In the genomic region with DNA sequence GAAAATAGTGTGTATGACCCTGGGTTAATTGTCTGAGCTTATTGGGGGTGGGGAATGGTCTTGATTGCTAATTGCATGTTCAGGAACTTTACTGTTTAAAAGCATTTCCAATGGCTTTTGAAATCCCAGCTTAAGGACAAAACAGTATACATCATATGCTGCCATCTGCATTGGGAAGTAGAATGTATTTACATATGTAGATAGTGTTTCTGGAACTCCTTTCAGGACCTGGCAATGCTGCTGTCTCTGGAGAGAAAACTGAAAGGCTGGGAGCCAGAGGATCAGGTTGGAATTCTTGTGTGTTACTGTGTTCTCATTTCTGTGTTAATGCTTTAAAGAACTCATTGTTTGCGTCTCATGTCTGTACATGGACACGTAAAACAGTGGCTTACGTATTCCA, we compare ENCODE assay signal across 27 mouse cellular contexts. TPM values are rescaled to one million over a fixed set of nuclear protein-coding genes. Genes with fewer than 3 reads are reported as not detected.
DNase-seq lines count a peak whose midpoint lies in the region; ATAC-seq and TF ChIP-seq lines count a peak whose summit lies in the region.
"Had no signal": no experiment of that assay in that cellular context is flagged by ENCODE, and none has a peak within 500 bp of the region (broad histone marks: within the 10 kb centered on the region; RNA-seq: fewer than 3 reads in every experiment).

No protein-coding gene starts in this region.

- H3K4me3 ChIP-seq in gastrocnemius, adult 2 months: no peak overlapping the region
- no peak overlapping the region for H3K4me3 ChIP-seq in lung, embryonic 16.5 days (ENCODE audit: low read length)
- no peak overlapping the region for H3K4me3 ChIP-seq in lung, adult 2 months (replicated peaks; ENCODE audit: extremely low read depth, low read depth, low read length)
- no peak overlapping the region for H3K4me3 ChIP-seq in embryonic facial prominence, embryonic 14.5 days (ENCODE audit: low read depth, low read length)
- no peak overlapping the region for H3K4me3 ChIP-seq in stomach, postnatal 0 days (ENCODE audit: low read depth, low read length)
- H3K4me3 ChIP-seq: forebrain, embryonic 13.5 days; heart, embryonic 12.5 days; kidney, embryonic 15.5 days; liver, embryonic 13.5 days; neural tube, embryonic 12.5 days had no signal

- no peak for ATAC-seq in lung, embryonic 16.5 days (ENCODE audit: low read depth)
- ATAC-seq in embryonic facial prominence, embryonic 14.5 days (ENCODE audit: low read depth): no peak
- ATAC-seq in stomach, postnatal 0 days (ENCODE audit: low FRiP score, low TSS enrichment): no peak
- ATAC-seq: CD4-positive, CD25-positive, alpha-beta regulatory T cell, adult 4 months; forebrain, embryonic 13.5 days; hindbrain, embryonic 16.5 days; midbrain, embryonic 16.5 days had no signal

- no peak for TF ChIP-seq CTCF in gastrocnemius, adult 2 months (IDR thresholded peaks at IDR 0.05)
- no peak for TF ChIP-seq CTCF in lung, adult 2 months (IDR thresholded peaks at IDR 0.05; ENCODE audit: insufficient read depth, low read length)
- TF ChIP-seq CTCF in stomach, postnatal 0 days (IDR thresholded peaks at IDR 0.05; ENCODE audit: low read depth): no peak

- H3K9me3 ChIP-seq in lung, embryonic 16.5 days (ENCODE audit: control insufficient read depth, low read length): no peaks in the 10 kb centered on the region
- no peaks in the 10 kb centered on the region for H3K9me3 ChIP-seq in embryonic facial prominence, embryonic 14.5 days (ENCODE audit: control insufficient read depth, low read length)
- H3K9me3 ChIP-seq in stomach, postnatal 0 days (ENCODE audit: control insufficient read depth, low read length): no peaks in the 10 kb centered on the region
- H3K9me3 ChIP-seq: forebrain, embryonic 13.5 days; heart, embryonic 12.5 days; kidney, embryonic 15.5 days; liver, embryonic 13.5 days; neural tube, embryonic 12.5 days had no signal

- TF ChIP-seq POLR2A in lung, adult 2 months (IDR thresholded peaks at IDR 0.05; ENCODE audit: borderline replicate concordance, extremely low read depth, low read depth, low read length): no peak

- DNase-seq in gastrocnemius, adult 2 months: no peak
- DNase-seq in gastrocnemius, postnatal 14 days: no peak
- no peak for DNase-seq in lung, adult 2 months
- peak; percentile 31 for DNase-seq in embryonic facial prominence, embryonic 14.5 days (ENCODE audit: low spot score)
- DNase-seq in stomach, postnatal 0 days (ENCODE audit: low spot score): no peak
- DNase-seq in liver: no peak
- DNase-seq: adrenal gland, adult 2 months; adrenal gland, postnatal 36 days; cerebellum, adult 2 months; cerebellum, postnatal 25 days; gastrocnemius, postnatal 10 days; kidney, adult 18-20 months; kidney, postnatal 25 days; left cerebral cortex, postnatal 4 days; liver, embryonic 13.5 days; lung, adult 18-20 months; lung, postnatal 14 days; thymus, postnatal 14 days had no signal

- peak overlapping the region; percentile 55 for H3K27ac ChIP-seq in gastrocnemius, adult 2 months
- 0 out of 2 replicates have a peak overlapping the region, but pooled peaks have one; percentile 1 for H3K27ac ChIP-seq in lung, embryonic 16.5 days (ENCODE audit: low read length)
- peak overlapping the region; percentile 61 for H3K27ac ChIP-seq in embryonic facial prominence, embryonic 14.5 days (replicated peaks; ENCODE audit: low read depth, low read length)
- peak overlapping the region; percentile 4; the same call in 1 of the 2 replicates for H3K27ac ChIP-seq in stomach, postnatal 0 days (replicated peaks)
- H3K27ac ChIP-seq: forebrain, embryonic 13.5 days; kidney, embryonic 15.5 days; liver, embryonic 13.5 days; neural tube, embryonic 12.5 days had no signal

- no peak for TF ChIP-seq EP300 in stomach, postnatal 0 days (optimal IDR thresholded peaks at IDR 0.05)

- intact Hi-C loops in gastrocnemius, adult 2 months (cut with DNase I): no loop called here
- intact Hi-C loops in gastrocnemius, postnatal 14 days (cut with DNase I; ENCODE audit: low total_unique reads): no loop called here

- no peak overlapping the region for H3K4me2 ChIP-seq in lung, embryonic 16.5 days (ENCODE audit: low read depth, low read length)
- H3K4me2 ChIP-seq in embryonic facial prominence, embryonic 14.5 days (ENCODE audit: low read depth, low read length): no peak overlapping the region
- H3K4me2 ChIP-seq in stomach, postnatal 0 days (replicated peaks; ENCODE audit: low read depth): no peak overlapping the region
- H3K4me2 ChIP-seq: forebrain, embryonic 13.5 days; heart, embryonic 12.5 days; kidney, embryonic 15.5 days; liver, embryonic 13.5 days; neural tube, embryonic 12.5 days had no signal

- H3K9ac ChIP-seq in lung, embryonic 16.5 days (ENCODE audit: low read length): no peak overlapping the region
- no peak overlapping the region for H3K9ac ChIP-seq in embryonic facial prominence, embryonic 14.5 days (ENCODE audit: low read depth, low read length)
- no peak overlapping the region for H3K9ac ChIP-seq in stomach, postnatal 0 days (ENCODE audit: low read length)
- H3K9ac ChIP-seq: forebrain, embryonic 13.5 days; heart, embryonic 12.5 days; kidney, embryonic 15.5 days; liver, embryonic 13.5 days; neural tube, embryonic 12.5 days had no signal

- H3K4me1 ChIP-seq in lung, embryonic 16.5 days (replicated peaks; ENCODE audit: control insufficient read depth, insufficient read depth, low read length): no peaks in the 10 kb centered on the region; the same call in 1 of the 2 replicates
- H3K4me1 ChIP-seq in lung, adult 2 months (ENCODE audit: control insufficient read depth, insufficient read depth, low read length): no peaks in the 10 kb centered on the region
- peaks cover 23% of the 10 kb centered on the region for H3K4me1 ChIP-seq in embryonic facial prominence, embryonic 14.5 days (ENCODE audit: control insufficient read depth, insufficient read depth, low read length)
- H3K4me1 ChIP-seq in stomach, postnatal 0 days (replicated peaks; ENCODE audit: control insufficient read depth, insufficient read depth): no peaks in the 10 kb centered on the region; the same call in 1 of the 2 replicates
- H3K4me1 ChIP-seq: neural tube, embryonic 12.5 days had no signal

- H3K36me3 ChIP-seq in lung, embryonic 16.5 days (ENCODE audit: control insufficient read depth, insufficient read depth, low read length): no peaks in the 10 kb centered on the region
- H3K36me3 ChIP-seq in embryonic facial prominence, embryonic 14.5 days (ENCODE audit: control insufficient read depth, insufficient read depth, low read length): no peaks in the 10 kb centered on the region
- H3K36me3 ChIP-seq in stomach, postnatal 0 days (ENCODE audit: control insufficient read depth, insufficient read depth, low read length): no peaks in the 10 kb centered on the region
- H3K36me3 ChIP-seq: heart, embryonic 12.5 days; kidney, embryonic 15.5 days; liver, embryonic 13.5 days; neural tube, embryonic 12.5 days had no signal

- H3K27me3 ChIP-seq in lung, embryonic 16.5 days (ENCODE audit: control insufficient read depth, insufficient read depth, low read depth, low read length): no peaks in the 10 kb centered on the region
- H3K27me3 ChIP-seq in embryonic facial prominence, embryonic 14.5 days (replicated peaks; ENCODE audit: control insufficient read depth, insufficient read depth, low read length): no peaks in the 10 kb centered on the region
- no peaks in the 10 kb centered on the region for H3K27me3 ChIP-seq in stomach, postnatal 0 days (ENCODE audit: control insufficient read depth, insufficient read depth, low read length)
- H3K27me3 ChIP-seq: forebrain, embryonic 13.5 days; heart, embryonic 12.5 days; kidney, embryonic 15.5 days; liver, embryonic 13.5 days; neural tube, embryonic 12.5 days had no signal

- WGBS in lung, embryonic 16.5 days: 87% methylated on average over 3 of the region's 3 CpGs
- 86% methylated on average over 3 of the region's 3 CpGs for WGBS in lung, adult 2 months
- 73% methylated on average over 3 of the region's 3 CpGs for WGBS in embryonic facial prominence, embryonic 14.5 days
- WGBS in stomach, postnatal 0 days: 78% methylated on average over 3 of the region's 3 CpGs

RNA-seq across cellular contexts. Expression of a gene that starts 25.1 kb away (rescaled TPM):
- under 1 TPM; 0.23 to 0.84 TPM for total RNA-seq in gastrocnemius, adult 2 months (2021)
- under 1 TPM; 0.29 to 0.47 TPM for total RNA-seq in gastrocnemius, postnatal 14 days (2021)
- 2.0 and 3.0 TPM in 2 replicates for polyA plus RNA-seq in lung, embryonic 16.5 days (2015; fragmentation: Nextera tagmentation; extraction: Ambion mirVana)
- 1.2 and 1.5 TPM in 2 replicates for polyA plus RNA-seq in lung, adult 2 months (2012; rRNA removed)
- 4.1 and 4.6 TPM in 2 replicates for polyA plus RNA-seq in embryonic facial prominence, embryonic 14.5 days (2014; fragmentation: Nextera tagmentation; extraction: Ambion mirVana)
- polyA plus RNA-seq in stomach, postnatal 0 days (2015; fragmentation: Nextera tagmentation; extraction: Ambion mirVana): 1.5 and 1.8 TPM in 2 replicates
- total RNA-seq: granulocyte monocyte progenitor cell, adult 5-6 weeks had no signal

Comparison
In these comparisons a context has a peak if more than half of its experiments do, and no peak if none do; other contexts are left out.
1. H3K27ac ChIP-seq: peak in every context shown above with its lines; median percentile 61 in embryonic facial prominence, embryonic 14.5 days; 55 in gastrocnemius, adult 2 months; 4 in stomach, postnatal 0 days; 1 in lung, embryonic 16.5 days.